Mouse (Mus musculus) kidney, adult 2 months (tissue): ENCODE results near the gene Ifrd2.

Source experiments
- CTCF ChIP-seq: fragments of 200-500 bp; conservative IDR thresholded peaks from 2 replicates; pipeline ENCODE4 v1.5.1; 2011; ENCODE audit warnings: low read depth, mild to moderate bottlenecking, control low read depth, low read length, moderate library complexity, mixed read lengths; ENCODE audit not compliant: insufficient read depth, insufficient read length
- POLR2A ChIP-seq: fragments of 200-500 bp; IDR thresholded peaks from one replicate; pipeline ENCODE4 v1.6.1; 2011; ENCODE audit warnings: low read depth, low read length, control low read depth

GRCm38 (mm10) chr9:107625351-107626128, 38.1 kb downstream of the Ifrd2 start:
- TF ChIP-seq CTCF (peak; percentile 40), POLR2A (no peak)
